Mouse (Mus musculus): ENCODE data around the gene Dirc2. TPM values are rescaled to one million over a fixed set of nuclear protein-coding genes. Genes with fewer than 3 reads are reported as not detected.

The Dirc2 gene
- polyA plus RNA-seq, 1 experiment = 35.1 TPM

GRCm38 (mm10) chr16:35783207-35783573 is 14.0 kb upstream of the Dirc2 start:
- no peaks in the 10 kb centered on the region for H3K36me3 ChIP-seq (ENCODE audit: control insufficient read depth, insufficient read depth, low read length)
- no peak overlapping the region for H3K4me3 ChIP-seq (ENCODE audit: insufficient read depth, low read depth, low read length)
- H3K27me3 ChIP-seq (replicated peaks; ENCODE audit: control insufficient read depth, insufficient read depth, low read length) = no peaks in the 10 kb centered on the region
- WGBS = 90% methylated on average over 3 of the region's 3 CpGs
- no peak overlapping the region for H3K27ac ChIP-seq (ENCODE audit: insufficient read depth, low read depth, low read length)
- DNase-seq = no peak
- H3K4me1 ChIP-seq (ENCODE audit: control insufficient read depth, insufficient read depth, low read length) = no peaks in the 10 kb centered on the region
- TF ChIP-seq CTCF (conservative IDR thresholded peaks at IDR 0.05; ENCODE audit: insufficient read depth, insufficient read length, low read depth, low read length) = no peak
- TF ChIP-seq POLR2A (IDR thresholded peaks at IDR 0.05; ENCODE audit: low read depth, low read length) = no peak

- no peak overlapping the region for H3K27ac ChIP-seq (ENCODE audit: insufficient read depth, low read depth, low read length)
- no peaks in the 10 kb centered on the region for H3K4me1 ChIP-seq (ENCODE audit: control insufficient read depth, insufficient read depth, low read length)
- TF ChIP-seq CTCF (conservative IDR thresholded peaks at IDR 0.05; ENCODE audit: insufficient read depth, insufficient read length, low read depth, low read length) = no peak
- no peak for TF ChIP-seq POLR2A (IDR thresholded peaks at IDR 0.05; ENCODE audit: low read depth, low read length)
- WGBS = 86% methylated on average over 13 of the region's 13 CpGs
- no peaks in the 10 kb centered on the region for H3K36me3 ChIP-seq (ENCODE audit: control insufficient read depth, insufficient read depth, low read length)
- DNase-seq = no peak
- no peaks in the 10 kb centered on the region for H3K27me3 ChIP-seq (replicated peaks; ENCODE audit: control insufficient read depth, insufficient read depth, low read length)
- H3K4me3 ChIP-seq (ENCODE audit: insufficient read depth, low read depth, low read length) = no peak overlapping the region
These were observed 13.5 kb upstream of the Dirc2 start for GRCm38 (mm10) chr16:35782451-35783206.

- Histone ChIP-seq H3K4me3 (ENCODE audit: insufficient read depth, low read depth, low read length) (no peak overlapping the region), H3K36me3 (ENCODE audit: control insufficient read depth, insufficient read depth, low read length) (no peaks in the 10 kb centered on the region), H3K27ac (ENCODE audit: insufficient read depth, low read depth, low read length) (no peak overlapping the region), H3K27me3 (replicated peaks; ENCODE audit: control insufficient read depth, insufficient read depth, low read length) (no peaks in the 10 kb centered on the region), H3K4me1 (ENCODE audit: control insufficient read depth, insufficient read depth, low read length) (no peaks in the 10 kb centered on the region)
- no peak for DNase-seq
- TF ChIP-seq CTCF (conservative IDR thresholded peaks at IDR 0.05; ENCODE audit: insufficient read depth, insufficient read length, low read depth, low read length) = no peak
- no peak for TF ChIP-seq POLR2A (IDR thresholded peaks at IDR 0.05; ENCODE audit: low read depth, low read length)
- 85% methylated on average over 5 of the region's 5 CpGs for WGBS
These were observed 12.5 kb upstream of the Dirc2 start for GRCm38 (mm10) chr16:35781651-35782050.

- no peaks in the 10 kb centered on the region for H3K27me3 ChIP-seq (replicated peaks; ENCODE audit: control insufficient read depth, insufficient read depth, low read length)
- 90% methylated on average over 9 of the region's 9 CpGs for WGBS
- no peaks in the 10 kb centered on the region for H3K4me1 ChIP-seq (ENCODE audit: control insufficient read depth, insufficient read depth, low read length)
- H3K27ac ChIP-seq (ENCODE audit: insufficient read depth, low read depth, low read length) = no peak overlapping the region
- H3K4me3 ChIP-seq (ENCODE audit: insufficient read depth, low read depth, low read length) = no peak overlapping the region
- no peaks in the 10 kb centered on the region for H3K36me3 ChIP-seq (ENCODE audit: control insufficient read depth, insufficient read depth, low read length)
- no peak for DNase-seq
- no peak for TF ChIP-seq CTCF (conservative IDR thresholded peaks at IDR 0.05; ENCODE audit: insufficient read depth, insufficient read length, low read depth, low read length)
- no peak for TF ChIP-seq POLR2A (IDR thresholded peaks at IDR 0.05; ENCODE audit: low read depth, low read length)
These were observed 11.9 kb upstream of the Dirc2 start for GRCm38 (mm10) chr16:35781096-35781495.

- no peak for TF ChIP-seq CTCF (conservative IDR thresholded peaks at IDR 0.05; ENCODE audit: insufficient read depth, insufficient read length, low read depth, low read length)
- TF ChIP-seq POLR2A (IDR thresholded peaks at IDR 0.05; ENCODE audit: low read depth, low read length) = no peak
- no peak overlapping the region for H3K27ac ChIP-seq (ENCODE audit: insufficient read depth, low read depth, low read length)
- WGBS = 78% methylated on average over 7 of the region's 7 CpGs
- H3K27me3 ChIP-seq (replicated peaks; ENCODE audit: control insufficient read depth, insufficient read depth, low read length) = no peaks in the 10 kb centered on the region
- H3K4me1 ChIP-seq (ENCODE audit: control insufficient read depth, insufficient read depth, low read length) = no peaks in the 10 kb centered on the region
- no peaks in the 10 kb centered on the region for H3K36me3 ChIP-seq (ENCODE audit: control insufficient read depth, insufficient read depth, low read length)
- H3K4me3 ChIP-seq (ENCODE audit: insufficient read depth, low read depth, low read length) = no peak overlapping the region
- no peak for DNase-seq
These were observed 10.5 kb upstream of the Dirc2 start for GRCm38 (mm10) chr16:35779681-35780080.

GRCm38 (mm10) chr16:35777768-35778167 is 8.6 kb upstream of the Dirc2 start:
- TF ChIP-seq CTCF (conservative IDR thresholded peaks at IDR 0.05; ENCODE audit: insufficient read depth, insufficient read length, low read depth, low read length) (no peak), POLR2A (IDR thresholded peaks at IDR 0.05; ENCODE audit: low read depth, low read length) (no peak)
- Histone ChIP-seq H3K27me3 (replicated peaks; ENCODE audit: control insufficient read depth, insufficient read depth, low read length) (no peaks in the 10 kb centered on the region), H3K4me1 (ENCODE audit: control insufficient read depth, insufficient read depth, low read length) (no peaks in the 10 kb centered on the region), H3K36me3 (ENCODE audit: control insufficient read depth, insufficient read depth, low read length) (no peaks in the 10 kb centered on the region), H3K27ac (ENCODE audit: insufficient read depth, low read depth, low read length) (no peak overlapping the region), H3K4me3 (ENCODE audit: insufficient read depth, low read depth, low read length) (no peak overlapping the region)
- 95% methylated on average over 4 of the region's 4 CpGs for WGBS
- no peak for DNase-seq

- H3K27me3 ChIP-seq (replicated peaks; ENCODE audit: control insufficient read depth, insufficient read depth, low read length) = no peaks in the 10 kb centered on the region
- no peak for TF ChIP-seq CTCF (conservative IDR thresholded peaks at IDR 0.05; ENCODE audit: insufficient read depth, insufficient read length, low read depth, low read length)
- no peak for TF ChIP-seq POLR2A (IDR thresholded peaks at IDR 0.05; ENCODE audit: low read depth, low read length)
- no peaks in the 10 kb centered on the region for H3K36me3 ChIP-seq (ENCODE audit: control insufficient read depth, insufficient read depth, low read length)
- WGBS = 83% methylated on average over 7 of the region's 7 CpGs
- no peak overlapping the region for H3K27ac ChIP-seq (ENCODE audit: insufficient read depth, low read depth, low read length)
- no peak overlapping the region for H3K4me3 ChIP-seq (ENCODE audit: insufficient read depth, low read depth, low read length)
- DNase-seq = no peak
- H3K4me1 ChIP-seq (ENCODE audit: control insufficient read depth, insufficient read depth, low read length) = no peaks in the 10 kb centered on the region
These were observed 7.6 kb upstream of the Dirc2 start for GRCm38 (mm10) chr16:35776737-35777136.
